Mouse (Mus musculus) liver, embryonic 16.5 days (tissue): ENCODE results near the gene Rsg1. TPM values are rescaled to one million over a fixed set of nuclear protein-coding genes. Genes with fewer than 3 reads are reported as not detected.

Experiments used
- ATAC-seq: fragments of 200-750 bp; cut with Nextera tagmentation; 2 replicates; pipeline ENCODE4 v1.8.0; 2017; ENCODE audit warnings: low read depth, mild to moderate bottlenecking, moderate number of reproducible peaks, moderate library complexity
- H3K27ac ChIP-seq: fragments of 300-500 bp; sonication (generic); 2 replicates; pipeline ENCODE4 v1.5.1; 2014; ENCODE audit warnings: mild to moderate bottlenecking, low read length
- H3K27me3 ChIP-seq: fragments of 300-500 bp; sonication (generic); 2 replicates; pipeline ENCODE4 v1.6.1; 2014; ENCODE audit warnings: low read depth, low read length, mixed read lengths; ENCODE audit not compliant: control insufficient read depth, insufficient read depth
- H3K36me3 ChIP-seq: fragments of 300-500 bp; sonication (generic); 2 replicates; pipeline ENCODE4 v1.6.1; 2014; ENCODE audit warnings: mild to moderate bottlenecking; ENCODE audit not compliant: control insufficient read depth, insufficient read depth
- H3K4me1 ChIP-seq: fragments of 300-500 bp; sonication (generic); 2 replicates; pipeline ENCODE4 v1.6.1; 2014; ENCODE audit warnings: low read depth, low read length, mixed read lengths; ENCODE audit not compliant: control insufficient read depth
- H3K4me2 ChIP-seq: fragments of 300-500 bp; sonication (generic); 2 replicates; pipeline ENCODE4 v1.6.1; 2014; ENCODE audit warnings: low read depth, low read length, mixed read lengths
- H3K4me3 ChIP-seq: fragments of 300-500 bp; sonication (generic); 2 replicates; pipeline ENCODE4 v1.5.1; 2014; ENCODE audit warnings: low read depth, mild to moderate bottlenecking, low read length
- H3K9ac ChIP-seq: fragments of 300-500 bp; sonication (generic); 2 replicates; pipeline ENCODE4 v1.6.1; 2014; ENCODE audit warnings: low read depth, low read length
- H3K9me3 ChIP-seq: fragments of 300-500 bp; sonication (generic); replicated peaks from 2 replicates; pipeline ENCODE4 v1.6.1; 2016; ENCODE audit warnings: low read length; ENCODE audit not compliant: control insufficient read depth
- WGBS: fragments of 180-500 bp; shearing (Covaris S2); extraction: QIAGEN DNeasy Blood & Tissue Kit; methylation state at CpG from one replicate; pipeline ENCODE4 v1.1.7; 2014; ENCODE audit not compliant: insufficient replicate concordance; 5-methylcytosine and 5-hydroxymethylcytosine counted together
- polyA plus RNA-seq: library from polyadenylated mRNA; unstranded; fragments of >200 nt; fragmentation: Nextera tagmentation; extraction: Ambion mirVana; gene quantifications from 2 replicates; pipeline ENCODE4 v1.2.1, GENCODE M21; 2015

Gene Rsg1
- polyA plus RNA-seq, 1 experiment from 2014 or later = 0.99 TPM

DNA sequence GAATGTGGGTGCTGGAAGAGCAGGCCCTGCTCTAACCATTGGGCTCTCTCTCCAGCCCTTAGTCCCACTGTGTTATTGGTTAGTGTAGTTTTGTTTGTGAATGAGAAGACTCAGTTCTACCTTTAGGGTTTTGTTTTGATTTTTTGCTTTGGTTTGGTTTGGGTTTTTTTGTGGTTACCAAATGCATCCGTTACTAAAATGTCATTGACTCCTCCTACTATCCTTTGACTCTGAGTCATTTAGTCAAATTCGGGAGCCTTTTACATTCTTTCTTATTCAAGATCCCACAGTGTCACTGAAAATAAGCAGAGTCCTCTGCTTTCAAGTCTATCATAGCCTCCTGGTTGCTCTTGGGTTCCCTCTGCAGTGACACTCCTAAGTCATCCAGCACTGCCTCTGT, 29.8 kb upstream of the Rsg1 start:
- 79% methylated on average over 2 of the region's 2 CpGs for WGBS
- H3K36me3 ChIP-seq = peaks cover 19% of the 10 kb centered on the region
- ATAC-seq = no peak
- peaks cover 11% of the 10 kb centered on the region for H3K4me1 ChIP-seq
- H3K9me3 ChIP-seq = no peaks in the 10 kb centered on the region
- no peak overlapping the region for H3K4me3 ChIP-seq
- no peak overlapping the region for H3K4me2 ChIP-seq
- no peak overlapping the region for H3K9ac ChIP-seq
- H3K27me3 ChIP-seq = no peaks in the 10 kb centered on the region
- H3K27ac ChIP-seq = no peak overlapping the region

DNA sequence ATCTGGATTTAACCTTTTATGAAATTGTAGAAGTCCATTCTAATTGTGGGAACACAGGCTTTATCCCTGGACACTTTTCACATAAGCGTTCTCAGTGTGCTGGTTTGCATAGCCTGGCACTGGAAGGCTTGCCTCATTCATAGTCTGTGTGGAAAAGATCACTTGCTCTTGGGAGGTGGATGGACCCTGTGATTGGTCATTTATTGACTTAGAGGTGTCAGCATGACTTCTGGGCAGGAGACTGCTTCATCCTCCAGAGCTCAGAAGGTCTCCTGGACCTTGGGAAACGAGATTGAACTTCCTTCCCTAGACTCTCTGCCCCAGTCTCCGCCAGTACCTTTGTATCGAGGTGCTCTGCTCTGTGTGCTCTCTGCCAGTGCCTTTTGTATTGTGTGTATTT, 29.3 kb upstream of the Rsg1 start:
- 89% methylated on average over 4 of the region's 4 CpGs for WGBS
- H3K4me1 ChIP-seq = peaks cover 11% of the 10 kb centered on the region
- no peak overlapping the region for H3K4me2 ChIP-seq
- peaks cover 19% of the 10 kb centered on the region for H3K36me3 ChIP-seq
- ATAC-seq = no peak
- H3K9ac ChIP-seq = no peak overlapping the region
- H3K27me3 ChIP-seq = no peaks in the 10 kb centered on the region
- no peak overlapping the region for H3K27ac ChIP-seq
- H3K4me3 ChIP-seq = no peak overlapping the region
- H3K9me3 ChIP-seq = no peaks in the 10 kb centered on the region

DNA sequence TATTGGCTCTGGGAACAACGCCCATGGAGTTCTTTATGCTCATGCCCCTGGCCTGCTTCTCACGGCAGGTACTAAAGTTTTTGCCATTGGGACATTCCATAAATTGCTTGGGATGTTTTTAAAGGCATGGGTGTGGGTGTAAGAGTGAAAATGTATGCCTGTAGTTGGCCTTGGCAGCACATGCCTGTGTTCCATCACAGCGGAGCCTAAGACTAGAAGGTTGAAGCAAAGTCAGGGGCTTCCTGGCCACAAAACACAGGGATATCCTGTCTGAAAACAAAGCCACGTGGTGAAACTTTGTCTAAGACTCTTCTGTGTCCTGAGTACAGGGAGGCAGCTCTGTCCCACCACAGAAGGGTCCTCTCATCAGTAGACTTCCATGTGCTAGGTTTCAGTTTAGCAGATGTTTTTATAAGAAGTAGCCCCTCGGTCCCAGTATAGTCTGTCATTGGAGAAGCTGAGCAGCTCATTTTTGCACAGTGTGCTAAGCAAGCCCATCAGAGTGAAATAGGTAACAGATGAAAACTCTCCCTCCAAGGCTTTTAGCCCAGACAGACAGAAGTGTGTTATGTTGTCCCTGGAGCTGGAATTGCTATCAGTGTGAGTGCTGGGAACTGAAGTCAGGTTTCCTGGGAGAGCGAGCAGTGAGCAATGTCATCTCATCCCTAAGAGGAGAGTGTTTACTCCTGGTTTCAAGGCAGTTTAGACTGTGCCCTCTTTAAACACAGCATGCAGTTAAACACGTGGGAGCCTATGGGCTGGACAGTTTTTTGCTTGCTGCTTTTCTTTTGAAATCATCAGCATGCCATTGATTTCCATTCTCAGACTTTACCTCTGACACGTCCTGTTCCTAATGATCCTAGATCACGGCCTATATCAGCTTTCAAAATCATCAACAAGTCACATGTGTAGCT, 26.6 kb upstream of the Rsg1 start:
- Histone ChIP-seq H3K9ac (no peak overlapping the region), H3K27me3 (no peaks in the 10 kb centered on the region), H3K27ac (peak overlapping the region; percentile 61), H3K9me3 (no peaks in the 10 kb centered on the region), H3K4me2 (no peak overlapping the region), H3K4me1 (peaks cover 11% of the 10 kb centered on the region), H3K4me3 (no peak overlapping the region), H3K36me3 (peaks cover 7% of the 10 kb centered on the region)
- ATAC-seq = peak; percentile 76
- 64% methylated on average over 9 of the region's 9 CpGs for WGBS

DNA sequence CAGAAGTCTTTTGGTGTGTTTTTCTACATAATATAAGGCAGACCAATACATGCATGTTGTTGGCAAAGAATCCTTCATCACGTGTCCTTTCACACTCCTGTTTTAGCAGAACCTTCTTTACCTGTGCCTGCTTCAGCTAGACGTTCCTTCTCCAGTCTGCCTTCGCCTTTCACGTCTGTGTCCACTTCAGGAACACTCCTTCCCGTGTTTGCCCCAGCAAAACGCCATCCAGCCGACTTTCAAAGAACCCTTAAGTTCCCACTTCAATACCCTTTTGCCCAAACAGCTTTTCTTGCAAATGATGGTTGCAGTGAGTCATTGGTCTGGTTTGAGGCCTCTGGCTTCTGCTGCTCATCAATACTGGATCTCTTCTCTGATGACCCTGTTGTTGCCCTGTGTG, 22.5 kb upstream of the Rsg1 start:
- H3K27me3 ChIP-seq = no peaks in the 10 kb centered on the region
- ATAC-seq = no peak
- H3K4me1 ChIP-seq = peaks cover 6% of the 10 kb centered on the region
- no peak overlapping the region for H3K27ac ChIP-seq
- H3K4me3 ChIP-seq = no peak overlapping the region
- H3K36me3 ChIP-seq = peaks cover 24% of the 10 kb centered on the region
- H3K9me3 ChIP-seq = no peaks in the 10 kb centered on the region
- H3K4me2 ChIP-seq = no peak overlapping the region
- H3K9ac ChIP-seq = no peak overlapping the region
- 82% methylated on average over 7 of the region's 7 CpGs for WGBS

DNA sequence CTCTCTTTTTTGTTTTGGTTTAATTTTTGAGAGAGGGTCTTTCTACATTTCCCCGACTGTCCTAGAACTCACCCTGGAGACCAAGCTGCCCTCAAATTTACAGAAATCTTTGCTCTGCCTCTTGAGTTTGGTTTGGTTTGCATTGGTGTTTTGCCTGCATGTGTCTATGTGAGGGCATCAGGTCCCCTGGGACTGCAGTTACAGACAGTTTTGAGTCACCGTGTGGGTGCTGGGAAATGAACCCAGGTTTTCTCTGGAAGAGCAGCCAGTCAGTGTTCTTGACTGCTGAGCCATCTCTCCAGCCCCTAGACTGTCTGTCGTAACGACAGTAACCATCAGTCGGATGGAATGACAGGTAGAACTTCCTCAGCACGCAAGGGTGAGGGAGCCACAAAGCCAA, 19.2 kb upstream of the Rsg1 start:
- Histone ChIP-seq H3K9ac (no peak overlapping the region), H3K36me3 (peaks cover 46% of the 10 kb centered on the region)

DNA sequence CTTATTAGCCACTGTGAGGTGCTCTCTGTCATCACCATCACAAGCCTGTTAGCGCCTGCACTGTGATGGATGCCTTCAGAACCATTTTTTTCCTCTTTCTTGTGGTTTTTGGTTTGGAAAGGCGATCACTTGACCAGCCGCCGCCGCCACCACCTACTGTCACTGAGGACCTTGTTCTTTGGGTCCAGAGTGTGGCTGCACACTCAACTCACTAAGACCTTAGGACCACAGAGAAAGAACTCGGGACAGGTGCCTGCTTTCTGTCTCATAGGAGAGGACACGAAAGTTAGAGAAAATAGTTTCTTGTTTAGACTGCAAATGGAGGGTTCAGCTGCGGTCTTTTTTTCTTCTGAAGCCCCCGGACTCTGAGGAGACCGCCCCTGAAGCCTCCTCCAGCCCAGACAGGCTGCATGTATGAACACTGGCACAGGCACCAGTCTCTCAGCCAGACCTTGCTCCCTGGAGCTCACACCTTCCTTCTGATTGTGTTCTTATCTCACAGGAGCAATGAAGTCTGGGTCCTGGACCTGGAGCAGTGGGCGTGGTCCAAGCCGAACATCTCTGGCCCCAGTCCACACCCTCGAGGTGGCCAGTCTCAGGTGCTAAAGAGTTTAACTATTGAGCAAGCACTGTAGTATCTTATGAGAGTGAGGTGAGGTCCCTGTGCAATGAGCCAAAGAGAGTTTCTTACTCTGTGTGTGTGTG, 16.6 kb upstream of the Rsg1 start:
- Histone ChIP-seq H3K27ac (no peak overlapping the region), H3K9me3 (no peaks in the 10 kb centered on the region), H3K4me1 (no peaks in the 10 kb centered on the region), H3K36me3 (peaks cover 56% of the 10 kb centered on the region), H3K9ac (no peak overlapping the region), H3K27me3 (no peaks in the 10 kb centered on the region), H3K4me2 (no peak overlapping the region), H3K4me3 (no peak overlapping the region)
- ATAC-seq = no peak
- 82% methylated on average over 13 of the region's 13 CpGs for WGBS

More for the DNA sequence above, 19.2 kb upstream of the Rsg1 start:
- Histone ChIP-seq H3K27ac (no peak overlapping the region), H3K27me3 (no peaks in the 10 kb centered on the region), H3K4me2 (no peak overlapping the region), H3K4me1 (no peaks in the 10 kb centered on the region), H3K9me3 (no peaks in the 10 kb centered on the region), H3K4me3 (no peak overlapping the region)
- 80% methylated on average over 6 of the region's 6 CpGs for WGBS
- ATAC-seq = no peak

DNA sequence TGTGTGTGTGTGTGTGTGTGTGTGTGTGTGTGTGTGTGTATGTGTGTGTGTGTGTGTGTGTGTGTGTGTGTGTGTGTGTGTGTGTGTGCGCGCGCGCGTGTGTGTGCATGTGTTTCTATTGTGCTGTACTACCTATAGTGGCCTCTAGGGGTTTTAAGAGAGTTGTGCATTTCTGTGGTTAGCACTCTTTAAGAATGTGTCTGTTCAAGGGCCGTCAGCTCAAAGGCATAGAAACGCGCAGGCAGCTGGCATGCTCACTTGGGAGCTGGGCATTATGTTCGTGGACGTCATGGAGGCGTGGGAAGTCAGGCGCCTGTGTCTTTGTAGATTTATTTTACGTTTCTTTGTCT, 16.1 kb upstream of the Rsg1 start:
- WGBS = 97% methylated on average over 13 of the region's 13 CpGs
- no peaks in the 10 kb centered on the region for H3K9me3 ChIP-seq
- H3K27me3 ChIP-seq = no peaks in the 10 kb centered on the region
- no peak overlapping the region for H3K27ac ChIP-seq
- no peak for ATAC-seq
- H3K9ac ChIP-seq = no peak overlapping the region
- no peak overlapping the region for H3K4me3 ChIP-seq
- H3K4me1 ChIP-seq = no peaks in the 10 kb centered on the region
- H3K36me3 ChIP-seq = peaks cover 60% of the 10 kb centered on the region
- H3K4me2 ChIP-seq = no peak overlapping the region

DNA sequence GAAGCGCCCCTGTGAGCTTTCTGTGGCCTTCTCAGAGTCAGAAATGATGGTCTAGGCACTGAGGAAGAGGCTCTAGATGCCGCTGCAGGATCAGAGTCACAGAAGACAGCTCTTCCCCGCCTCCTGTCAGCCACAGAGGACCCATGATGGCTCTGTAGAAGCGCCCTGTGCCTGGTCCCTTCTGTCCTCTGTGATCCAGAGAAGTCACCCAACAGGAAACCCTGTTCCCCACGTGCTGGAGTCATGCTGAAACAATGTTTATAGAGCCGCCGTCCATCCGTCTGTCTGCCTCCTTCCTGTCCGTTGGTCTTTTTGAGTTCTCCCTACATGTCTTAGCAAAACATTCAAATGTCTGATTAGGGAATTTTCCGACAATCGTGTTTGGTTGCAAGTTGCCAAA, 12.8 kb upstream of the Rsg1 start:
- Histone ChIP-seq H3K27me3 (no peaks in the 10 kb centered on the region), H3K9ac (no peak overlapping the region), H3K4me1 (no peaks in the 10 kb centered on the region), H3K27ac (0 out of 2 replicates have a peak overlapping the region, but pooled peaks have one; percentile 13), H3K36me3 (peaks cover 43% of the 10 kb centered on the region), H3K9me3 (no peaks in the 10 kb centered on the region), H3K4me3 (no peak overlapping the region), H3K4me2 (no peak overlapping the region)
- WGBS = 44% methylated on average over 11 of the region's 11 CpGs
- no peak for ATAC-seq

DNA sequence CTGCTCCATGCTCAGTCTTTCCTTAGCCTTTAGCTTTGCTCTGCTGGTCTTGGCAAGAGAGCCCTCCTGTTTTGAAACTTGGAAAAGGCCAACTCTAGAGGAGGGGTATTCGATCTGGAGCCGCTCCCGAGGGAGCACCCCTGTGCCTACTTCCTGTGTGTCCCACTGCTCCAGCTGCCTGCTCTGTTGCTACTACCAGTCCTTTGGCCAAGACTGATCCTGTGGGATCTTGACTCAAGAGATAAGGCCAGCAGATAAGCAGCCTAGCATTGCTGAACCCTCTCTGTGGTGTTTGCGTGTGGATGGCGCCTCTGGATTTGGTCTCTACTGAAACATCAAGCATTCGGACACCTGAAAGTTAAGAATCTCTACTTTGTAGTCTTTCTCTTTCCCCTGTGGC, 11.6 kb upstream of the Rsg1 start:
- no peak for ATAC-seq
- H3K36me3 ChIP-seq = peaks cover 34% of the 10 kb centered on the region
- WGBS = 74% methylated on average over 6 of the region's 6 CpGs
- H3K9ac ChIP-seq = no peak overlapping the region
- no peaks in the 10 kb centered on the region for H3K27me3 ChIP-seq
- H3K4me1 ChIP-seq = no peaks in the 10 kb centered on the region
- no peak overlapping the region for H3K27ac ChIP-seq
- no peak overlapping the region for H3K4me2 ChIP-seq
- H3K9me3 ChIP-seq = no peaks in the 10 kb centered on the region
- no peak overlapping the region for H3K4me3 ChIP-seq
